Mouse (Mus musculus) C2C12 (cell line): ENCODE results near the gene Upf3a. TPM values are rescaled to one million over a fixed set of nuclear protein-coding genes. Genes with fewer than 3 reads are reported as not detected.
"Not testable (repeated sequence)": the region's sequence is repeated elsewhere in the genome, so short reads cannot be mapped to it uniquely, and the experiment has no call there.

ENCODE experiments used
- H3K27me3 ChIP-seq: one replicate; pipeline ENCODE4 v1.6.1; 2011; ENCODE audit not compliant: control insufficient read depth, insufficient read depth, insufficient read length
- H3K36me3 ChIP-seq: one replicate; pipeline ENCODE4 v1.6.1; 2011; ENCODE audit not compliant: control insufficient read depth, insufficient read depth
- H3K4me3 ChIP-seq: one replicate; pipeline ENCODE4 v1.5.1; 2011; ENCODE audit warnings: mild to moderate bottlenecking, control low read depth; ENCODE audit not compliant: poor library complexity, insufficient read depth, severe bottlenecking
- H3K79me2 ChIP-seq: one replicate; pipeline ENCODE4 v1.6.1; 2011; ENCODE audit not compliant: control insufficient read depth, insufficient read depth
- H3K79me3 ChIP-seq: one replicate; pipeline ENCODE4 v1.6.1; 2011; ENCODE audit warnings: low read depth, control low read depth
- H3ac ChIP-seq: one replicate; pipeline ENCODE3; 2011; ENCODE audit warnings: low read depth; ENCODE audit not compliant: control insufficient read depth, insufficient read length
- CEBPB ChIP-seq: IDR thresholded peaks from one replicate; pipeline ENCODE4 v1.6.1; 2011; ENCODE audit warnings: low read depth, mild to moderate bottlenecking, control low read depth, moderate library complexity
- CTCF ChIP-seq: IDR thresholded peaks from one replicate; pipeline ENCODE4 v1.5.1; 2011; ENCODE audit not compliant: control insufficient read depth, insufficient read depth, insufficient read length
- FOSL1 ChIP-seq: IDR thresholded peaks from one replicate; pipeline ENCODE4 v1.8.0; 2011; ENCODE audit warnings: mild to moderate bottlenecking, low read length; ENCODE audit not compliant: poor library complexity, insufficient read depth, severe bottlenecking
- MAX ChIP-seq: IDR thresholded peaks from one replicate; pipeline ENCODE4 v1.6.1; 2011; ENCODE audit warnings: mild to moderate bottlenecking, control low read depth
- MYOD1 ChIP-seq: IDR thresholded peaks from one replicate; pipeline ENCODE4 v1.6.1; 2011; ENCODE audit warnings: low read depth; ENCODE audit not compliant: control insufficient read depth, insufficient read length
- MYOG ChIP-seq: IDR thresholded peaks from one replicate; pipeline ENCODE4 v1.6.1; 2011; ENCODE audit not compliant: control insufficient read depth, insufficient read length; ENCODE audit errors: extremely low read depth
- USF1 ChIP-seq: IDR thresholded peaks from one replicate; pipeline ENCODE4 v1.6.1; 2011; ENCODE audit warnings: low read depth, mild to moderate bottlenecking, control low read depth, moderate library complexity
- polyA plus RNA-seq: library from polyadenylated mRNA; unstranded; fragments of >200 nt; fragmentation: generic; extraction: Trizol; gene quantifications from one replicate; pipeline ENCODE4 v1.2.1, GENCODE M21; 2012; ENCODE audit warnings: missing spikeins

Gene Upf3a
- polyA plus RNA-seq, 1 experiment = 28.0 TPM

DNA sequence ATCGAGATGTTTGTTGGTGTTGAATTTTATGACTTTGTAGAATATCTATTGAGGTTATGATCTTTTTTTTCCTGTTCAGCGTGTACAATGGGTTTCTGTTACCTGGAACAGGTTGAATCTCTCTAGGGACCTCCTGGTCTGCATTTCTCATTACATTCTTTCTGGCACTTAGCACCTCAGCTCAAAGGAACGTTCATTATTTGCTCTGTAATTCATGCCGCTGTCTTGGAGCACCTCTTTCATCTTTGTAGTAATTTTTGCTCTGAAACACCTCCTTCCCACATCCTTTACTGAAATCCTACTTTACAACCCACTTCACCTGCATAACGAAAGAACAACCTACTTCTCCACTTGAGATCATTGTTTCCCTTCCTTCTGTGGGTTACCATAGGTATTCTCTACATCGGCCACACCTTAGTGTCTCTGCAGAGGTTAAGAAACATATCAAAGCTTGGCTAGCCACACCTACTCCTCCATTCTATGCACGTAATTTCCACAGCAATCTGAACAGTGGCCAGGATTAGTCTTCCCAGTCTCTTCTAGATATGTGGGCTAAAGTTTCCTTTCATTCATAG, 43.3 kb downstream of the Upf3a start:
- H3K4me3 ChIP-seq = no peak overlapping the region
- H3K27me3 ChIP-seq = peaks cover 5% of the 10 kb centered on the region
- H3K36me3 ChIP-seq = no peaks in the 10 kb centered on the region
- no peaks in the 10 kb centered on the region for H3K79me2 ChIP-seq
- H3ac ChIP-seq = no peak overlapping the region
- H3K79me3 ChIP-seq = no peaks in the 10 kb centered on the region
- TF ChIP-seq USF1 = no peak
- TF ChIP-seq FOSL1 = no peak
- TF ChIP-seq MAX = no peak
- no peak for TF ChIP-seq MYOD1
- TF ChIP-seq CEBPB = no peak
- no peak for TF ChIP-seq CTCF
- TF ChIP-seq MYOG = no peak

DNA sequence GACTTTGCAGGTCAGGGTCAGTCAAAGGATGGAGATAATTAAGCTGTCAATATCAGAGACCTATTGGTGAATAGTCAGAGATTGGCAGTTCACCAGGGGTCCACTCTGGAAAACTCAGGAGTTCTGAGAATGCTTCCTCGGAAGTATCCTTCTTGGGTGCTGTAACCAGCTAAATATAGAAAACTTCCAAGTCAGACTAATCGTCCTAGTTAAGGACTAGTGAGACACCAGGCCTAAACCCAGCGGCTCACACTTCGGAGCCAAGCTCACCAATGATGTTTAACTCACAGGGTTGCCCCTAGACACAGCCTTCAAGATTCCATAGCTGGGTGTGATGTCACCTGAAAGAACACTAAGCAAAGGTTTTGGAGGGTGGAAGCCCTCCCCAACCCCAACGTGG, 52.9 kb downstream of the Upf3a start, which contains the start of gene AF366264:
TSS of gene AF366264 (minus strand) at position 101 of the 400 bp plus-strand sequence.
- not testable (repeated sequence) for H3K79me2 ChIP-seq, H3K36me3 ChIP-seq, H3K79me3 ChIP-seq, H3K27me3 ChIP-seq, H3K4me3 ChIP-seq, H3ac ChIP-seq

GRCm38 (mm10) chr8:13843286-13843685, 57.9 kb downstream of the Upf3a start:
- not testable (repeated sequence) for H3K79me2 ChIP-seq, H3K27me3 ChIP-seq, H3K79me3 ChIP-seq, H3K36me3 ChIP-seq, H3ac ChIP-seq, H3K4me3 ChIP-seq

Other genes starting within 250 kb of the Upf3a start
- not detected for gene 1700029H14Rik, start 223.2 kb upstream of the Upf3a start, polyA plus RNA-seq
- gene Rasa3, start 108.0 kb upstream of the Upf3a start, polyA plus RNA-seq = 67.0 TPM
- not detected for gene Cfap97d2, start 79.7 kb upstream of the Upf3a start, polyA plus RNA-seq
- 64.0 TPM for gene Cdc16, start 27.9 kb upstream of the Upf3a start, polyA plus RNA-seq
- gene AF366264, start 52.8 kb downstream of the Upf3a start, polyA plus RNA-seq = not detected
- 15.1 TPM for gene Champ1, start 84.0 kb downstream of the Upf3a start, polyA plus RNA-seq
- 38.7 TPM for gene Coprs, start 104.7 kb downstream of the Upf3a start, polyA plus RNA-seq